Mouse (Mus musculus): ENCODE data around the gene Rnf40.
"Not testable (repeated sequence)": the region's sequence is repeated elsewhere in the genome, so short reads cannot be mapped to it uniquely, and the experiment has no call there.

- TF ChIP-seq CTCF, EP300 (IDR thresholded peaks at IDR 0.05; ENCODE audit: low read depth): not testable (repeated sequence)
Measured at GRCm38 (mm10) chr7:127647576-127647975, 59.0 kb downstream of the Rnf40 start.

All from liver, postnatal 0 days (tissue).